24 mouse cellular contexts compared by ENCODE assay signal in the genomic region with DNA sequence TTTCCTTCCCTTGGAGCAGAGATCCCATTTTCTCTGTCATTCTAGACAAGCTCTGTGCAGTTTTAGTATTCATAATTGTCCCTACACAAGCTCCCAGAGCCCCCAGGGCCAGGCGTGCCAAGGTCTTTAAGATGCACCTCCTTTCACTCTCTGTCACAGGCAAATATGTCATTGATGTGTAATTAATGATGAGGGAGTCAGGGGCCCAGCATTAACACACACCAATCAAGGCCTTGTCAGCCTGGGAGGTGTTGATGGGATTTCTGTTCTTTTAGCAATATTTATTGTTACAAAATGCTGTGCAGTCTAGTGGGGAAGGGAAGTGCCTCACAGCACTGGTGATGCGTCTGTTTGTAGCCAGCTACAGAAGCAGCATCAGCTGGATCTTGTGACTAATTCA. TPM values are rescaled to one million over a fixed set of nuclear protein-coding genes. Genes with fewer than 3 reads are reported as not detected.
DNase-seq lines count a peak whose midpoint lies in the region; ATAC-seq and TF ChIP-seq lines count a peak whose summit lies in the region.
"Had no signal": no experiment of that assay in that cellular context is flagged by ENCODE, and none has a peak within 500 bp of the region (broad histone marks: within the 10 kb centered on the region; RNA-seq: fewer than 3 reads in every experiment).

No protein-coding gene starts in this region.

- no peak for ATAC-seq in lung, embryonic 14.5 days (ENCODE audit: insufficient read depth)
- ATAC-seq in forebrain, embryonic 12.5 days (ENCODE audit: low FRiP score): peak; percentile 74; the same call in 1 of the 2 replicates
- ATAC-seq in forebrain, embryonic 16.5 days: peak; percentile 75
- 0 out of 2 replicates have a peak, but pooled peaks have one; percentile 48 for ATAC-seq in midbrain, embryonic 14.5 days (ENCODE audit: low FRiP score, low TSS enrichment)
- ATAC-seq: intestine, embryonic 15.5 days; liver, postnatal 0 days had no signal

- no peak overlapping the region for H3K9ac ChIP-seq in lung, embryonic 14.5 days
- H3K9ac ChIP-seq in forebrain, embryonic 12.5 days: no peak overlapping the region
- no peak overlapping the region for H3K9ac ChIP-seq in forebrain, embryonic 16.5 days (replicated peaks; ENCODE audit: low read depth, low read length)
- no peak overlapping the region for H3K9ac ChIP-seq in midbrain, embryonic 14.5 days (replicated peaks; ENCODE audit: low read length)
- H3K9ac ChIP-seq: embryonic facial prominence, embryonic 15.5 days; intestine, embryonic 15.5 days; liver, postnatal 0 days had no signal

- no peak overlapping the region for H3K4me2 ChIP-seq in lung, embryonic 14.5 days
- no peak overlapping the region for H3K4me2 ChIP-seq in forebrain, embryonic 12.5 days
- H3K4me2 ChIP-seq in forebrain, embryonic 16.5 days (ENCODE audit: low read length): no peak overlapping the region
- H3K4me2 ChIP-seq in midbrain, embryonic 14.5 days (ENCODE audit: low read length): no peak overlapping the region
- H3K4me2 ChIP-seq: embryonic facial prominence, embryonic 15.5 days; intestine, embryonic 15.5 days had no signal

- no peak overlapping the region for H3K27ac ChIP-seq in lung, embryonic 14.5 days (ENCODE audit: low read depth)
- H3K27ac ChIP-seq in forebrain, embryonic 12.5 days: no peak overlapping the region
- H3K27ac ChIP-seq in forebrain, embryonic 16.5 days (ENCODE audit: low read length): peak overlapping the region; percentile 31; the same call in 1 of the 2 replicates
- 0 out of 2 replicates have a peak overlapping the region, but pooled peaks have one; percentile 32 for H3K27ac ChIP-seq in midbrain, embryonic 14.5 days (replicated peaks; ENCODE audit: low read depth, low read length)
- H3K27ac ChIP-seq: embryonic facial prominence, embryonic 15.5 days; gastrocnemius, adult 2 months; heart, adult 2 months; intestine, embryonic 15.5 days had no signal

- H3K4me3 ChIP-seq in lung, embryonic 14.5 days (ENCODE audit: low read depth, low read length): no peak overlapping the region
- no peak overlapping the region for H3K4me3 ChIP-seq in forebrain, embryonic 12.5 days (replicated peaks)
- H3K4me3 ChIP-seq in forebrain, embryonic 16.5 days (replicated peaks; ENCODE audit: low read length): no peak overlapping the region
- H3K4me3 ChIP-seq in midbrain, embryonic 14.5 days (replicated peaks; ENCODE audit: low read depth, low read length): no peak overlapping the region
- H3K4me3 ChIP-seq: embryonic facial prominence, embryonic 15.5 days; gastrocnemius, adult 2 months; heart, adult 2 months; intestine, embryonic 15.5 days; megakaryocyte, embryonic 14.5 days; myocyte had no signal

- H3K9me3 ChIP-seq in lung, embryonic 14.5 days (ENCODE audit: low read depth, low read length): no peaks in the 10 kb centered on the region
- H3K9me3 ChIP-seq in forebrain, embryonic 12.5 days: no peaks in the 10 kb centered on the region
- no peaks in the 10 kb centered on the region for H3K9me3 ChIP-seq in forebrain, embryonic 16.5 days (ENCODE audit: control insufficient read depth, low read length)
- no peaks in the 10 kb centered on the region for H3K9me3 ChIP-seq in midbrain, embryonic 14.5 days (ENCODE audit: control insufficient read depth, low read length)
- H3K9me3 ChIP-seq: embryonic facial prominence, embryonic 15.5 days; intestine, embryonic 15.5 days had no signal

- TF ChIP-seq CTCF in lung, embryonic 14.5 days (IDR thresholded peaks at IDR 0.05; ENCODE audit: low read depth): no peak

- WGBS in lung, embryonic 14.5 days: 30% methylated on average over 2 of the region's 2 CpGs
- WGBS in forebrain, embryonic 12.5 days: 52% methylated on average over 2 of the region's 2 CpGs
- WGBS in forebrain, embryonic 16.5 days: 21% methylated on average over 2 of the region's 2 CpGs
- WGBS in midbrain, embryonic 14.5 days: 38% methylated on average over 2 of the region's 2 CpGs

- no peaks in the 10 kb centered on the region for H3K36me3 ChIP-seq in lung, embryonic 14.5 days (ENCODE audit: insufficient read depth)
- no peaks in the 10 kb centered on the region for H3K36me3 ChIP-seq in forebrain, embryonic 12.5 days (replicated peaks)
- H3K36me3 ChIP-seq in forebrain, embryonic 16.5 days (ENCODE audit: control insufficient read depth, insufficient read depth): no peaks in the 10 kb centered on the region
- no peaks in the 10 kb centered on the region for H3K36me3 ChIP-seq in midbrain, embryonic 14.5 days (ENCODE audit: control insufficient read depth, insufficient read depth, low read length)
- H3K36me3 ChIP-seq: embryonic facial prominence, embryonic 15.5 days; intestine, embryonic 15.5 days had no signal

- no peaks in the 10 kb centered on the region for H3K27me3 ChIP-seq in lung, embryonic 14.5 days (ENCODE audit: insufficient read depth, low read length)
- no peaks in the 10 kb centered on the region for H3K27me3 ChIP-seq in forebrain, embryonic 12.5 days
- no peaks in the 10 kb centered on the region for H3K27me3 ChIP-seq in forebrain, embryonic 16.5 days (replicated peaks; ENCODE audit: control insufficient read depth, insufficient read depth, low read length)
- no peaks in the 10 kb centered on the region for H3K27me3 ChIP-seq in midbrain, embryonic 14.5 days (ENCODE audit: control insufficient read depth, insufficient read depth, low read length)
- H3K27me3 ChIP-seq: embryonic facial prominence, embryonic 15.5 days; intestine, embryonic 15.5 days; megakaryocyte, embryonic 14.5 days had no signal

- DNase-seq in lung, embryonic 14.5 days: peak; percentile 13
- no peak for DNase-seq in lung, adult 18-20 months
- peak; percentile 58 for DNase-seq in midbrain, embryonic 14.5 days
- no peak for DNase-seq in cerebellum, adult 9-10 months
- no peak for DNase-seq in urinary bladder, adult 2 months (ENCODE audit: low spot score)
- DNase-seq: cerebellum, postnatal 10 days; gastrocnemius, adult 2 months; heart, adult 2 months; heart, postnatal 36 days; kidney, postnatal 36 days; left cerebral cortex, postnatal 4 days; liver, postnatal 0 days; right cerebral cortex, adult 18-20 months had no signal

- no peaks in the 10 kb centered on the region for H3K4me1 ChIP-seq in lung, embryonic 14.5 days (ENCODE audit: insufficient read depth)
- no peaks in the 10 kb centered on the region for H3K4me1 ChIP-seq in forebrain, embryonic 12.5 days
- H3K4me1 ChIP-seq in forebrain, embryonic 16.5 days (replicated peaks; ENCODE audit: control insufficient read depth, insufficient read depth, low read length): 0 out of 2 replicates have a peak, but pooled peaks cover 2% of the 10 kb centered on the region
- 0 out of 2 replicates have a peak, but pooled peaks cover 6% of the 10 kb centered on the region for H3K4me1 ChIP-seq in midbrain, embryonic 14.5 days (ENCODE audit: control insufficient read depth, insufficient read depth, low read length)
- H3K4me1 ChIP-seq: embryonic facial prominence, embryonic 15.5 days; intestine, embryonic 15.5 days had no signal

RNA-seq across cellular contexts. Expression of gene 4931417E11Rik, which starts 27.9 kb away (rescaled TPM):
- not detected in 2 replicates for polyA plus RNA-seq in lung, embryonic 14.5 days (2014; fragmentation: Nextera tagmentation; extraction: Ambion mirVana)
- polyA plus RNA-seq in forebrain, embryonic 12.5 days (2016; fragmentation: Nextera tagmentation; extraction: Ambion mirVana): not detected in 2 replicates
- not detected in 2 replicates for polyA plus RNA-seq in forebrain, embryonic 16.5 days (2015; fragmentation: Nextera tagmentation; extraction: Ambion mirVana)
- not detected in 2 replicates for polyA plus RNA-seq in midbrain, embryonic 14.5 days (2014; fragmentation: Nextera tagmentation; extraction: Ambion mirVana)
- polyA plus RNA-seq in urinary bladder, adult 2 months (2012; rRNA removed): not detected in 2 replicates
- polyA plus RNA-seq: C2C12; embryonic facial prominence, embryonic 15.5 days; heart, adult 2 months; heart, embryonic 14.5 days; intestine, embryonic 15.5 days; kidney, embryonic 14.5 days; liver, adult 2 months; liver, postnatal 0 days; myocyte; small intestine, adult 2 months had no signal

Comparison
In these comparisons a context has a peak if more than half of its experiments do, and no peak if none do; other contexts are left out.
1. DNase-seq: peak in lung, embryonic 14.5 days (single experiment) and midbrain, embryonic 14.5 days (single experiment); none in lung, adult 18-20 months (0 of 2), cerebellum, adult 9-10 months (single experiment) and urinary bladder, adult 2 months (single experiment).
2. H3K27ac ChIP-seq: peak in forebrain, embryonic 16.5 days (single experiment) and midbrain, embryonic 14.5 days (single experiment); none in lung, embryonic 14.5 days (single experiment) and forebrain, embryonic 12.5 days (single experiment).